Mouse (Mus musculus) myocyte (in vitro differentiated cells): ENCODE data around the gene Zcchc14.

Experiments used
- CEBPB ChIP-seq: IDR thresholded peaks from 2 replicates; pipeline ENCODE4 v1.6.1; 2011; ENCODE audit warnings: mild to moderate bottlenecking, moderate library complexity; ENCODE audit not compliant: poor library complexity, insufficient read depth, severe bottlenecking
- E2F4 ChIP-seq: IDR thresholded peaks from one replicate; pipeline ENCODE4 v1.6.1; 2011; ENCODE audit warnings: mild to moderate bottlenecking, control low read depth, moderate library complexity; ENCODE audit not compliant: insufficient read depth
- MAX ChIP-seq: IDR thresholded peaks from one replicate; pipeline ENCODE4 v1.6.1; 2011; ENCODE audit warnings: low read depth, mild to moderate bottlenecking, control low read depth
- MYOD1 ChIP-seq, 3 experiments: IDR thresholded peaks; one replicate each; pipeline ENCODE4 v1.6.1; 2011; ENCODE audit warnings: control low read depth in 2 of 3, low read depth in 2 of 3, mild to moderate bottlenecking in 2 of 3, moderate library complexity in 1 of 3; ENCODE audit not compliant: insufficient read length in 2 of 3, control insufficient read depth in 1 of 3
- MYOG ChIP-seq, 3 experiments: IDR thresholded peaks; one replicate each; pipeline ENCODE4 v1.6.1; 2011; ENCODE audit warnings: control low read depth in 2 of 3, low read depth in 2 of 3, mild to moderate bottlenecking in 2 of 3; ENCODE audit not compliant: insufficient read length in 2 of 3, control insufficient read depth in 1 of 3, insufficient read depth in 1 of 3
- POLR2A ChIP-seq: IDR thresholded peaks from one replicate; pipeline ENCODE4 v1.6.1; 2011; ENCODE audit warnings: low read depth, mild to moderate bottlenecking, control low read depth, moderate library complexity; ENCODE audit not compliant: insufficient read length
- POLR2AphosphoS2 ChIP-seq: IDR thresholded peaks from one replicate; pipeline ENCODE4 v1.6.1; 2011; ENCODE audit warnings: low read depth, control low read depth; ENCODE audit not compliant: insufficient read length
- REST ChIP-seq: IDR thresholded peaks from one replicate; pipeline ENCODE4 v1.6.1; 2011; ENCODE audit warnings: mild to moderate bottlenecking, control low read depth, moderate library complexity; ENCODE audit not compliant: insufficient read depth, insufficient read length
- TCF12 ChIP-seq: IDR thresholded peaks from one replicate; pipeline ENCODE4 v1.6.1; 2011; ENCODE audit warnings: mild to moderate bottlenecking, control low read depth; ENCODE audit not compliant: poor library complexity, insufficient read depth, severe bottlenecking
- TCF3 ChIP-seq: IDR thresholded peaks from one replicate; pipeline ENCODE4 v1.6.1; 2011; ENCODE audit warnings: low read depth, control low read depth; ENCODE audit not compliant: insufficient read length
- USF1 ChIP-seq: IDR thresholded peaks from one replicate; pipeline ENCODE4 v1.6.1; 2011; ENCODE audit warnings: low read depth, mild to moderate bottlenecking, control low read depth, moderate library complexity

- TF ChIP-seq POLR2A (no peak), MYOG (IDR thresholded peaks at IDR 0.05; ENCODE audit: control insufficient read depth in 1 of 3, insufficient read depth in 1 of 3, insufficient read length in 2 of 3, low read depth in 2 of 3) (no peak), USF1 (no peak), MAX (no peak), CEBPB (no peak), E2F4 (no peak), REST (no peak), TCF3 (no peak), POLR2AphosphoS2 (no peak), TCF12 (no peak), MYOD1 (IDR thresholded peaks at IDR 0.05; ENCODE audit: control insufficient read depth in 1 of 3, insufficient read length in 2 of 3, low read depth in 2 of 3) (no peak)
Measured at GRCm38 (mm10) chr8:121593983-121594382, 58.7 kb downstream of the Zcchc14 start.
